Mouse (Mus musculus) heart, embryonic 10.5 days (tissue): ENCODE measurements around the gene Fitm2. TPM values are rescaled to one million over a fixed set of nuclear protein-coding genes. Genes with fewer than 3 reads are reported as not detected.

ENCODE experiments used
- DNase-seq: peaks from one replicate; pipeline ENCODE4 v3.0.0-alpha.2; 2017; ENCODE audit warnings: low spot score
- H3K27ac ChIP-seq: fragments of 300-500 bp; sonication (generic); 2 replicates; pipeline ENCODE4 v1.5.1; 2016; ENCODE audit warnings: mild to moderate bottlenecking
- H3K27me3 ChIP-seq: fragments of 300-500 bp; sonication (generic); 2 replicates; pipeline ENCODE4 v1.6.1; 2016; ENCODE audit warnings: mild to moderate bottlenecking; ENCODE audit not compliant: poor library complexity, insufficient read depth, severe bottlenecking
- H3K36me3 ChIP-seq: fragments of 300-500 bp; sonication (generic); 2 replicates; pipeline ENCODE4 v1.6.1; 2016; ENCODE audit warnings: mild to moderate bottlenecking, moderate library complexity
- H3K4me1 ChIP-seq: fragments of 300-500 bp; sonication (generic); 2 replicates; pipeline ENCODE4 v1.6.1; 2016; ENCODE audit warnings: mild to moderate bottlenecking
- H3K4me3 ChIP-seq: fragments of 300-500 bp; sonication (generic); 2 replicates; pipeline ENCODE4 v1.5.1; 2016; ENCODE audit warnings: mild to moderate bottlenecking, moderate library complexity
- H3K9me3 ChIP-seq: fragments of 300-500 bp; sonication (generic); 2 replicates; pipeline ENCODE4 v1.6.1; 2016; ENCODE audit warnings: mild to moderate bottlenecking, moderate library complexity
- WGBS: fragments of 180-500 bp; shearing (Covaris S2); methylation state at CpG from one replicate; pipeline ENCODE4 v1.1.7; 2016; 5-methylcytosine and 5-hydroxymethylcytosine counted together
- polyA plus RNA-seq: library from polyadenylated mRNA; unstranded; fragments of >200 nt; fragmentation: Nextera tagmentation; extraction: Ambion mirVana; gene quantifications from 2 replicates; pipeline ENCODE4 v1.2.1, GENCODE M21; 2016

Fitm2 gene
- polyA plus RNA-seq, 1 experiment from 2014 or later = 13.0 TPM

- Histone ChIP-seq H3K4me3 (peak overlapping the region; percentile 52), H3K9me3 (no peaks in the 10 kb centered on the region), H3K27me3 (peaks cover 42% of the 10 kb centered on the region), H3K36me3 (no peaks in the 10 kb centered on the region), H3K4me1 (peaks cover 9% of the 10 kb centered on the region), H3K27ac (no peak overlapping the region)
- no peak for DNase-seq
- whole genome bisulfite sequencing = 42% methylated on average over 4 of the region's 4 CpGs
These were observed 34.6 kb downstream of the Fitm2 start for GRCm38 (mm10) chr2:163437800-163438199.

- DNase-seq = no peak
- Histone ChIP-seq H3K4me1 (peaks cover 9% of the 10 kb centered on the region), H3K27me3 (peaks cover 19% of the 10 kb centered on the region), H3K4me3 (no peak overlapping the region), H3K36me3 (no peaks in the 10 kb centered on the region), H3K27ac (no peak overlapping the region), H3K9me3 (no peaks in the 10 kb centered on the region)
- 8% methylated on average over 4 of the region's 4 CpGs for WGBS
These were observed 38.5 kb downstream of the Fitm2 start for GRCm38 (mm10) chr2:163433971-163434370.

GRCm38 (mm10) chr2:163431289-163431688 lies 41.1 kb downstream of the Fitm2 start:
- no peaks in the 10 kb centered on the region for H3K36me3 ChIP-seq
- H3K4me1 ChIP-seq = no peaks in the 10 kb centered on the region
- H3K4me3 ChIP-seq = no peak overlapping the region
- peak; percentile 58 for DNase-seq
- H3K27me3 ChIP-seq = no peaks in the 10 kb centered on the region
- no peaks in the 10 kb centered on the region for H3K9me3 ChIP-seq
- WGBS = 83% methylated on average over 9 of the region's 9 CpGs
- no peak overlapping the region for H3K27ac ChIP-seq

- H3K4me3 ChIP-seq = no peak overlapping the region
- no peaks in the 10 kb centered on the region for H3K36me3 ChIP-seq
- 32% methylated on average over 4 of the region's 4 CpGs for WGBS
- no peak overlapping the region for H3K27ac ChIP-seq
- DNase-seq = no peak
- H3K4me1 ChIP-seq = no peaks in the 10 kb centered on the region
- H3K9me3 ChIP-seq = no peaks in the 10 kb centered on the region
- H3K27me3 ChIP-seq = no peaks in the 10 kb centered on the region
These were observed 44.0 kb downstream of the Fitm2 start for GRCm38 (mm10) chr2:163428346-163429011.

- DNase-seq = no peak
- Histone ChIP-seq H3K9me3 (no peaks in the 10 kb centered on the region), H3K4me3 (no peak within 1 kb of the TSS), H3K4me1 (peaks cover 6% of the 10 kb centered on the region), H3K36me3 (no peaks in the 10 kb centered on the region), H3K27me3 (no peaks in the 10 kb centered on the region), H3K27ac (no peak within 1 kb of the TSS)
- WGBS = 79% methylated on average over 6 of the region's 6 CpGs
These were observed 47.8 kb downstream of the Fitm2 start, which contains the start of gene Oser1 for GRCm38 (mm10) chr2:163424597-163424996. Oser1 (minus strand) TSS chr2:163424697.

- no peaks in the 10 kb centered on the region for H3K27me3 ChIP-seq
- no peak overlapping the region for H3K27ac ChIP-seq
- no peaks in the 10 kb centered on the region for H3K36me3 ChIP-seq
- DNase-seq = peak; percentile 72
- no peaks in the 10 kb centered on the region for H3K9me3 ChIP-seq
- no peak overlapping the region for H3K4me3 ChIP-seq
- peaks cover 9% of the 10 kb centered on the region for H3K4me1 ChIP-seq
- WGBS = 78% methylated on average over 9 of the region's 9 CpGs
These were observed 49.4 kb downstream of the Fitm2 start for GRCm38 (mm10) chr2:163422895-163423660.

GRCm38 (mm10) chr2:163420366-163420886 lies 52.0 kb downstream of the Fitm2 start:
- peak; percentile 77 for DNase-seq
- Histone ChIP-seq H3K4me1 (peaks cover 16% of the 10 kb centered on the region), H3K27me3 (no peaks in the 10 kb centered on the region), H3K36me3 (no peaks in the 10 kb centered on the region), H3K9me3 (no peaks in the 10 kb centered on the region), H3K4me3 (peak overlapping the region; percentile 98), H3K27ac (peak overlapping the region; percentile 92)
- WGBS = 19% methylated on average over 10 of the region's 10 CpGs

GRCm38 (mm10) chr2:163419346-163420045 lies 52.9 kb downstream of the Fitm2 start:
- under 1% methylated on average over 71 of the region's 71 CpGs for WGBS
- H3K9me3 ChIP-seq = no peaks in the 10 kb centered on the region
- H3K36me3 ChIP-seq = peaks cover 5% of the 10 kb centered on the region
- peak; percentile 100 for DNase-seq
- H3K4me1 ChIP-seq = peaks cover 16% of the 10 kb centered on the region
- H3K4me3 ChIP-seq = peak overlapping the region; percentile 98
- H3K27ac ChIP-seq = peak overlapping the region; percentile 92
- H3K27me3 ChIP-seq = no peaks in the 10 kb centered on the region

- Histone ChIP-seq H3K27ac (peak overlapping the region; percentile 92), H3K27me3 (no peaks in the 10 kb centered on the region), H3K9me3 (no peaks in the 10 kb centered on the region), H3K36me3 (peaks cover 9% of the 10 kb centered on the region), H3K4me1 (peaks cover 16% of the 10 kb centered on the region), H3K4me3 (peak overlapping the region; percentile 98)
- peak; percentile 86 for DNase-seq
- WGBS = under 1% methylated on average over 49 of the region's 50 CpGs
These were observed 53.5 kb downstream of the Fitm2 start for GRCm38 (mm10) chr2:163418841-163419345.

GRCm38 (mm10) chr2:163417830-163418229 lies 54.6 kb downstream of the Fitm2 start:
- H3K27ac ChIP-seq = no peak overlapping the region
- no peaks in the 10 kb centered on the region for H3K27me3 ChIP-seq
- DNase-seq = peak; percentile 64
- H3K36me3 ChIP-seq = peaks cover 18% of the 10 kb centered on the region
- H3K4me1 ChIP-seq = peaks cover 16% of the 10 kb centered on the region
- peak overlapping the region; percentile 98 for H3K4me3 ChIP-seq
- no peaks in the 10 kb centered on the region for H3K9me3 ChIP-seq

- no peak overlapping the region for H3K4me3 ChIP-seq
- H3K27me3 ChIP-seq = no peaks in the 10 kb centered on the region
- no peaks in the 10 kb centered on the region for H3K9me3 ChIP-seq
- WGBS = 89% methylated on average over 6 of the region's 6 CpGs
- H3K27ac ChIP-seq = no peak overlapping the region
- peaks cover 18% of the 10 kb centered on the region for H3K4me1 ChIP-seq
- peaks cover 23% of the 10 kb centered on the region for H3K36me3 ChIP-seq
- no peak for DNase-seq
These were observed 55.4 kb downstream of the Fitm2 start for GRCm38 (mm10) chr2:163417026-163417425.
